Mouse (Mus musculus) heart, postnatal 0 days (tissue): ENCODE data around the gene Psg29. TPM values are rescaled to one million over a fixed set of nuclear protein-coding genes. Genes with fewer than 3 reads are reported as not detected.

ENCODE experiments used
- ATAC-seq: fragments of 200-750 bp; cut with Nextera tagmentation; 2 replicates; pipeline ENCODE4 v1.8.0; 2017; ENCODE audit warnings: low read depth, moderate number of reproducible peaks, moderate library complexity; ENCODE audit not compliant: insufficient read depth
- DNase-seq: peaks from one replicate; pipeline ENCODE4 v3.0.0-alpha.2; 2016; ENCODE audit warnings: low spot score
- H3K27ac ChIP-seq: fragments of 300-500 bp; sonication (generic); 2 replicates; pipeline ENCODE4 v1.5.1; 2014; ENCODE audit warnings: low read depth, mild to moderate bottlenecking
- H3K27me3 ChIP-seq: fragments of 300-500 bp; sonication (generic); 2 replicates; pipeline ENCODE4 v1.6.1; 2014; ENCODE audit warnings: low read length, mixed read lengths; ENCODE audit not compliant: control insufficient read depth, insufficient read depth
- H3K36me3 ChIP-seq: fragments of 300-500 bp; sonication (generic); replicated peaks from 2 replicates; pipeline ENCODE4 v1.6.1; 2014; ENCODE audit warnings: low read length, mixed read lengths; ENCODE audit not compliant: control insufficient read depth, insufficient read depth
- H3K4me1 ChIP-seq: fragments of 300-500 bp; sonication (generic); 2 replicates; pipeline ENCODE4 v1.6.1; 2014; ENCODE audit warnings: antibody characterized with exemption; ENCODE audit not compliant: control insufficient read depth, insufficient read depth
- H3K4me2 ChIP-seq: fragments of 300-500 bp; sonication (generic); 2 replicates; pipeline ENCODE4 v1.6.1; 2014; ENCODE audit warnings: low read depth, mild to moderate bottlenecking, low read length, moderate library complexity
- H3K4me3 ChIP-seq: fragments of 300-500 bp; sonication (generic); 2 replicates; pipeline ENCODE4 v1.5.1; 2014; ENCODE audit warnings: low read depth, low read length
- H3K9ac ChIP-seq: fragments of 300-500 bp; sonication (generic); replicated peaks from 2 replicates; pipeline ENCODE4 v1.6.1; 2014; ENCODE audit warnings: low read depth, low read length, mixed read lengths
- H3K9me3 ChIP-seq: fragments of 300-500 bp; sonication (generic); replicated peaks from 2 replicates; pipeline ENCODE4 v1.6.1; 2016; ENCODE audit warnings: low read length; ENCODE audit not compliant: control insufficient read depth
- CTCF ChIP-seq: IDR thresholded peaks from 2 replicates; pipeline ENCODE4 v1.5.1; 2016; ENCODE audit warnings: antibody characterized with exemption, control low read depth, low read depth
- EP300 ChIP-seq: IDR thresholded peaks from 2 replicates; pipeline ENCODE4 v1.6.1; 2016; ENCODE audit warnings: antibody characterized with exemption, low read depth
- WGBS: fragments of 180-500 bp; shearing (Covaris S2); extraction: QIAGEN DNeasy Blood & Tissue Kit; methylation state at CpG from one replicate; pipeline ENCODE4 v1.1.7; 2014; 5-methylcytosine and 5-hydroxymethylcytosine counted together
- polyA plus RNA-seq: library from polyadenylated mRNA; unstranded; fragments of >200 nt; fragmentation: Nextera tagmentation; extraction: Ambion mirVana; gene quantifications from 2 replicates; pipeline ENCODE4 v1.2.1, GENCODE M21; 2015
- total RNA-seq: library from RNA; depleted of rRNA; stranded (reverse); fragments of >200 nt; gene quantifications from 2 replicates; pipeline ENCODE4 v1.2.3, GENCODE M21; 2014; ENCODE audit warnings: low replicate concordance; rRNA removed

The Psg29 gene
- total and polyA plus RNA-seq, 2 experiments from 2014 or later: not detected

DNA sequence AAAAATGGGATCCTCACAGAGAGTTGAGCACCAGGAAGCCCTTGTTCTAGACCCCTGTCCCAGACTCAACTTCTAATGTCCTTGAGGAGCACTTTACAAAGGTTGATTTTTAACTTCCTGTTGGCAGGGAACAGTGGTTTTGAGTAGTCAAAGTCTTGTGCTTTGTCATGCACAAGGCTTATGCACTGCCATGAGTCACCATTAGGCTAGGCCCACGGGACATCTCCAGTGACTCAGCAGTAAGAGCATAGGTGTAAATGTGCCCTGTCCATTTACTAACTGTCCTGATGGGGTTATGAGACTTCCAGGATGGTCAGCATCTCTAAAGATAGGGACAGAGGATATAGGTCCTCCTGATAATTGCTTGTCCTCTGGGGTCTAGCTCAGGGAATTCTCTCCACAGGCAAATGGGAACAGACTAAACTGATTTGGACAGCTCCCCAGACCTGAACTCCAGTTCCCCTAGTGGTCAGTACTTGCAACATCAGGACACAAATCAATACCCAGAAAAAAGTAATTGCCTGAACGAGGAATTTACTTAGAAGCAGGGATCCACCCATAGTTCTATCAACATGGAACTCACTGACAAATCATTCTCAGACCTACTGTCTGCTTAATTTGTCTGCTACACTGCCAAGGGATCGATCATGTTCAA lies 2.4 kb downstream of the Psg29 start:
- Histone ChIP-seq H3K4me1 (no peaks in the 10 kb centered on the region), H3K4me2 (no peak overlapping the region), H3K9me3 (0 out of 2 replicates have a peak, but pooled peaks cover 3% of the 10 kb centered on the region), H3K9ac (no peak overlapping the region), H3K4me3 (no peak overlapping the region), H3K27ac (no peak overlapping the region), H3K36me3 (no peaks in the 10 kb centered on the region), H3K27me3 (no peaks in the 10 kb centered on the region)
- DNase-seq (no peak), ATAC-seq (no peak)
- WGBS: 49% methylated on average over 3 of the region's 3 CpGs
- TF ChIP-seq CTCF: no peak
- TF ChIP-seq EP300: no peak

Other genes with a start within 250 kb of the Psg29 start
- 0.08 TPM in 1 of 2 replicates, not detected in the other for gene Pnmal1, start 243.8 kb upstream of the Psg29 start, total RNA-seq
- 0.04 TPM in 2 replicates for gene Pnmal1, start 243.8 kb upstream of the Psg29 start, polyA plus RNA-seq
- not detected in 2 replicates for gene Gm42372, start 220.4 kb upstream of the Psg29 start, total RNA-seq
- gene Gm42372, start 220.4 kb upstream of the Psg29 start, polyA plus RNA-seq: not detected in 2 replicates
- 30.8 and 31.2 TPM in 2 replicates for gene Ccdc8, start 210.8 kb upstream of the Psg29 start, total RNA-seq
- gene Ccdc8, start 210.8 kb upstream of the Psg29 start, polyA plus RNA-seq: 10.0 and 11.7 TPM in 2 replicates
- gene Ppp5c, start 175.6 kb upstream of the Psg29 start, total RNA-seq: 55.0 and 68.0 TPM in 2 replicates
- 88.5 and 93.6 TPM in 2 replicates for gene Ppp5c, start 175.6 kb upstream of the Psg29 start, polyA plus RNA-seq
- 29.7 and 35.5 TPM in 2 replicates for gene Hif3a, start 141.1 kb upstream of the Psg29 start, total RNA-seq
- gene Hif3a, start 141.1 kb upstream of the Psg29 start, polyA plus RNA-seq: 4.2 and 6.2 TPM in 2 replicates
- 0.08 TPM in 1 of 2 replicates, not detected in the other for gene Psg16, start 129.4 kb upstream of the Psg29 start, total RNA-seq
- 0.07 and 0.12 TPM in 2 replicates for gene Psg16, start 129.4 kb upstream of the Psg29 start, polyA plus RNA-seq
- not detected in 2 replicates for gene Ceacam3, start 53.2 kb upstream of the Psg29 start, total RNA-seq
- not detected in 2 replicates for gene Ceacam3, start 53.2 kb upstream of the Psg29 start, polyA plus RNA-seq